Mouse (Mus musculus) stomach, embryonic 15.5 days (tissue): ENCODE results near the gene Dnaja3. TPM values are rescaled to one million over a fixed set of nuclear protein-coding genes. Genes with fewer than 3 reads are reported as not detected.

ENCODE experiments used
- ATAC-seq: fragments of 200-750 bp; cut with Nextera tagmentation; 2 replicates; pipeline ENCODE4 v1.8.0; 2017; ENCODE audit warnings: low read depth, moderate number of reproducible peaks, moderate TSS enrichment; ENCODE audit not compliant: insufficient read depth, low FRiP score
- H3K27ac ChIP-seq: fragments of 300-500 bp; sonication (generic); 2 replicates; pipeline ENCODE4 v1.5.1; 2015; ENCODE audit warnings: mild to moderate bottlenecking, inconsistent platforms
- H3K27me3 ChIP-seq: fragments of 300-500 bp; sonication (generic); replicated peaks from 2 replicates; pipeline ENCODE4 v1.6.1; 2015; ENCODE audit warnings: inconsistent platforms
- H3K36me3 ChIP-seq: fragments of 300-500 bp; sonication (generic); 2 replicates; pipeline ENCODE4 v1.6.1; 2015; ENCODE audit warnings: inconsistent platforms
- H3K4me1 ChIP-seq: fragments of 300-500 bp; sonication (generic); 2 replicates; pipeline ENCODE4 v1.6.1; 2015; ENCODE audit warnings: inconsistent platforms
- H3K4me2 ChIP-seq: fragments of 300-500 bp; sonication (generic); 2 replicates; pipeline ENCODE4 v1.6.1; 2015; ENCODE audit warnings: mild to moderate bottlenecking, inconsistent platforms
- H3K4me3 ChIP-seq: fragments of 300-500 bp; sonication (generic); replicated peaks from 2 replicates; pipeline ENCODE4 v1.5.1; 2015; ENCODE audit warnings: inconsistent platforms
- H3K9ac ChIP-seq: fragments of 300-500 bp; sonication (generic); 2 replicates; pipeline ENCODE4 v1.6.1; 2015; ENCODE audit warnings: inconsistent platforms
- H3K9me3 ChIP-seq: fragments of 300-500 bp; sonication (generic); 2 replicates; pipeline ENCODE4 v1.6.1; 2016; ENCODE audit warnings: inconsistent platforms
- WGBS: fragments of 180-500 bp; shearing (Covaris S2); methylation state at CpG from one replicate; pipeline ENCODE4 v1.1.7; 2015; 5-methylcytosine and 5-hydroxymethylcytosine counted together
- polyA plus RNA-seq: library from polyadenylated mRNA; unstranded; fragments of >200 nt; fragmentation: Nextera tagmentation; extraction: Ambion mirVana; gene quantifications from 2 replicates; pipeline ENCODE4 v1.2.1, GENCODE M21; 2015

The Dnaja3 gene
- polyA plus RNA-seq, 1 experiment from 2014 or later: 68.4 TPM

GRCm38 (mm10) chr16:4608532-4609059, 31.2 kb upstream of the Dnaja3 start:
- H3K9ac ChIP-seq: no peak overlapping the region
- no peak overlapping the region for H3K27ac ChIP-seq

GRCm38 (mm10) chr16:4611193-4611592, 28.6 kb upstream of the Dnaja3 start:
- Histone ChIP-seq H3K4me2 (no peak overlapping the region), H3K36me3 (peaks cover 43% of the 10 kb centered on the region)
- no peak for ATAC-seq

More at GRCm38 (mm10) chr16:4608532-4609059, 31.2 kb upstream of the Dnaja3 start:
- Histone ChIP-seq H3K4me3 (no peak overlapping the region), H3K9me3 (no peaks in the 10 kb centered on the region), H3K27me3 (no peaks in the 10 kb centered on the region), H3K4me2 (no peak overlapping the region), H3K4me1 (peaks cover 49% of the 10 kb centered on the region), H3K36me3 (peaks cover 28% of the 10 kb centered on the region)
- 75% methylated on average over 19 of the region's 19 CpGs for WGBS
- ATAC-seq: no peak

GRCm38 (mm10) chr16:4611676-4612075, 28.1 kb upstream of the Dnaja3 start:
- H3K9ac ChIP-seq: no peak overlapping the region
- H3K27me3 ChIP-seq: no peaks in the 10 kb centered on the region
- no peak overlapping the region for H3K4me2 ChIP-seq
- H3K9me3 ChIP-seq: no peaks in the 10 kb centered on the region
- peaks cover 44% of the 10 kb centered on the region for H3K36me3 ChIP-seq
- H3K27ac ChIP-seq: no peak overlapping the region
- 91% methylated on average over 7 of the region's 7 CpGs for WGBS
- H3K4me3 ChIP-seq: no peak overlapping the region
- no peak for ATAC-seq
- H3K4me1 ChIP-seq: peaks cover 18% of the 10 kb centered on the region

More at GRCm38 (mm10) chr16:4611193-4611592, 28.6 kb upstream of the Dnaja3 start:
- Histone ChIP-seq H3K4me3 (no peak overlapping the region), H3K27me3 (no peaks in the 10 kb centered on the region), H3K27ac (no peak overlapping the region), H3K9me3 (no peaks in the 10 kb centered on the region), H3K9ac (no peak overlapping the region), H3K4me1 (peaks cover 23% of the 10 kb centered on the region)
- WGBS: 92% methylated on average over 5 of the region's 5 CpGs

GRCm38 (mm10) chr16:4613736-4614135, 26.1 kb upstream of the Dnaja3 start:
- Histone ChIP-seq H3K27ac (no peak overlapping the region), H3K4me3 (no peak overlapping the region), H3K9me3 (no peaks in the 10 kb centered on the region), H3K36me3 (peaks cover 40% of the 10 kb centered on the region), H3K27me3 (no peaks in the 10 kb centered on the region), H3K9ac (no peak overlapping the region), H3K4me2 (no peak overlapping the region), H3K4me1 (no peaks in the 10 kb centered on the region)
- WGBS: 89% methylated on average over 9 of the region's 9 CpGs
- ATAC-seq: no peak

GRCm38 (mm10) chr16:4614639-4615038, 25.1 kb upstream of the Dnaja3 start:
- H3K9ac ChIP-seq: no peak overlapping the region
- H3K36me3 ChIP-seq: peaks cover 37% of the 10 kb centered on the region
- no peak overlapping the region for H3K4me2 ChIP-seq
- H3K4me3 ChIP-seq: no peak overlapping the region
- H3K27me3 ChIP-seq: no peaks in the 10 kb centered on the region
- H3K9me3 ChIP-seq: no peaks in the 10 kb centered on the region
- H3K27ac ChIP-seq: no peak overlapping the region
- H3K4me1 ChIP-seq: no peaks in the 10 kb centered on the region
- 90% methylated on average over 3 of the region's 3 CpGs for WGBS
- no peak for ATAC-seq

GRCm38 (mm10) chr16:4615297-4615696, 24.5 kb upstream of the Dnaja3 start:
- Histone ChIP-seq H3K4me1 (no peaks in the 10 kb centered on the region), H3K27me3 (no peaks in the 10 kb centered on the region), H3K9me3 (no peaks in the 10 kb centered on the region), H3K27ac (no peak overlapping the region), H3K9ac (no peak overlapping the region), H3K4me3 (no peak overlapping the region), H3K36me3 (peaks cover 35% of the 10 kb centered on the region), H3K4me2 (no peak overlapping the region)
- 75% methylated on average over 1 of the region's 1 CpGs for WGBS
- ATAC-seq: no peak

GRCm38 (mm10) chr16:4616829-4617228, 23.0 kb upstream of the Dnaja3 start:
- 77% methylated on average over 4 of the region's 4 CpGs for WGBS
- H3K36me3 ChIP-seq: peaks cover 26% of the 10 kb centered on the region
- no peak overlapping the region for H3K27ac ChIP-seq
- H3K4me3 ChIP-seq: no peak overlapping the region
- H3K9ac ChIP-seq: no peak overlapping the region
- H3K4me1 ChIP-seq: no peaks in the 10 kb centered on the region
- no peaks in the 10 kb centered on the region for H3K9me3 ChIP-seq
- no peak for ATAC-seq
- no peaks in the 10 kb centered on the region for H3K27me3 ChIP-seq
- H3K4me2 ChIP-seq: no peak overlapping the region

- H3K27ac ChIP-seq: peak overlapping the region; percentile 86
- ATAC-seq: no peak
- peak overlapping the region; percentile 76 for H3K4me3 ChIP-seq
- H3K36me3 ChIP-seq: no peaks in the 10 kb centered on the region
- peak overlapping the region; percentile 42; the same call in 1 of the 2 replicates for H3K9ac ChIP-seq
- no peaks in the 10 kb centered on the region for H3K27me3 ChIP-seq
- H3K4me1 ChIP-seq: peaks cover 15% of the 10 kb centered on the region
- 12% methylated on average over 9 of the region's 9 CpGs for WGBS
- peak overlapping the region; percentile 73 for H3K4me2 ChIP-seq
- H3K9me3 ChIP-seq: no peaks in the 10 kb centered on the region
Measured at GRCm38 (mm10) chr16:4624074-4624473, 15.7 kb upstream of the Dnaja3 start.

- H3K9me3 ChIP-seq: no peaks in the 10 kb centered on the region
- H3K9ac ChIP-seq: peak within 1 kb of the TSS; percentile 42
- H3K4me3 ChIP-seq: peak within 1 kb of the TSS; percentile 76
- peak within 1 kb of the TSS; percentile 73 for H3K4me2 ChIP-seq
- under 1% methylated on average over 56 of the region's 56 CpGs for WGBS
- H3K27ac ChIP-seq: peak within 1 kb of the TSS; percentile 86
- H3K36me3 ChIP-seq: no peaks in the 10 kb centered on the region
- H3K4me1 ChIP-seq: peaks cover 15% of the 10 kb centered on the region
- ATAC-seq: peak; percentile 93
- H3K27me3 ChIP-seq: no peaks in the 10 kb centered on the region
Measured at GRCm38 (mm10) chr16:4624481-4625110, 15.2 kb upstream of the Dnaja3 start, which contains the start of gene Pam16. Gene Pam16 (minus strand): TSS chr16:4624988.

- WGBS: 71% methylated on average over 6 of the region's 6 CpGs
Measured at GRCm38 (mm10) chr16:4627105-4627504, 12.7 kb upstream of the Dnaja3 start.

GRCm38 (mm10) chr16:4628898-4629419, 10.8 kb upstream of the Dnaja3 start:
- no peaks in the 10 kb centered on the region for H3K9me3 ChIP-seq
- 88% methylated on average over 9 of the region's 9 CpGs for WGBS
- no peak overlapping the region for H3K4me3 ChIP-seq
- H3K4me1 ChIP-seq: peaks cover 4% of the 10 kb centered on the region; the same call in 1 of the 2 replicates
- ATAC-seq: no peak
- 0 out of 2 replicates have a peak, but pooled peaks cover 2% of the 10 kb centered on the region for H3K36me3 ChIP-seq
- H3K27ac ChIP-seq: no peak overlapping the region
- no peak overlapping the region for H3K9ac ChIP-seq
- H3K27me3 ChIP-seq: no peaks in the 10 kb centered on the region
- H3K4me2 ChIP-seq: no peak overlapping the region

More at GRCm38 (mm10) chr16:4627105-4627504, 12.7 kb upstream of the Dnaja3 start:
- Histone ChIP-seq H3K27ac (no peak overlapping the region), H3K36me3 (no peaks in the 10 kb centered on the region), H3K4me2 (no peak overlapping the region), H3K4me1 (peaks cover 15% of the 10 kb centered on the region), H3K9ac (no peak overlapping the region), H3K27me3 (no peaks in the 10 kb centered on the region), H3K9me3 (no peaks in the 10 kb centered on the region), H3K4me3 (no peak overlapping the region)
- no peak for ATAC-seq

- H3K4me2 ChIP-seq: no peak overlapping the region
- WGBS: 19% methylated on average over 6 of the region's 6 CpGs
Measured at GRCm38 (mm10) chr16:4629950-4630349, 9.8 kb upstream of the Dnaja3 start.

More at GRCm38 (mm10) chr16:4629950-4630349, 9.8 kb upstream of the Dnaja3 start:
- Histone ChIP-seq H3K27me3 (no peaks in the 10 kb centered on the region), H3K27ac (no peak overlapping the region), H3K9ac (no peak overlapping the region), H3K4me3 (no peak overlapping the region), H3K36me3 (0 out of 2 replicates have a peak, but pooled peaks cover 2% of the 10 kb centered on the region), H3K4me1 (peaks cover 4% of the 10 kb centered on the region; the same call in 1 of the 2 replicates), H3K9me3 (no peaks in the 10 kb centered on the region)
- ATAC-seq: no peak
